Mouse (Mus musculus) lung, adult 2 months (tissue): ENCODE results near the gene Macf1. TPM values are rescaled to one million over a fixed set of nuclear protein-coding genes. Genes with fewer than 3 reads are reported as not detected.

Experiments
- DNase-seq: peaks from one replicate; pipeline ENCODE4 v3.0.0; 2022
- H3K4me1 ChIP-seq: fragments of 200-500 bp; 2 replicates; pipeline ENCODE4 v1.6.1; 2011; ENCODE audit warnings: low read length; ENCODE audit not compliant: control insufficient read depth, insufficient read depth
- H3K4me3 ChIP-seq: fragments of 200-500 bp; replicated peaks from 2 replicates; pipeline ENCODE3; 2011; ENCODE audit warnings: low read depth, mild to moderate bottlenecking, control low read depth, low read length; ENCODE audit errors: extremely low read depth
- CTCF ChIP-seq: fragments of 200-500 bp; IDR thresholded peaks from 2 replicates; pipeline ENCODE4 v1.5.1; 2011; ENCODE audit warnings: mild to moderate bottlenecking, low read length, control low read depth; ENCODE audit not compliant: insufficient read depth
- POLR2A ChIP-seq: fragments of 200-500 bp; IDR thresholded peaks from 2 replicates; pipeline ENCODE4 v1.6.1; 2011; ENCODE audit warnings: low read depth, mild to moderate bottlenecking, control low read depth, low read length, borderline replicate concordance; ENCODE audit errors: extremely low read depth
- WGBS: fragments of 180-500 bp; shearing (Covaris S2); methylation state at CpG from one replicate; pipeline ENCODE4 v1.1.7; 2018; 5-methylcytosine and 5-hydroxymethylcytosine counted together
- polyA plus RNA-seq: library from polyadenylated mRNA; depleted of rRNA; stranded (reverse); fragments of >200 nt; gene quantifications from 2 replicates; pipeline ENCODE4 v1.2.3, GENCODE M21; 2012

Gene Macf1
- polyA plus RNA-seq, 1 experiment, result 249 TPM

- DNase-seq, result no peak
- 51% methylated on average over 5 of the region's 5 CpGs for WGBS
- H3K4me1 ChIP-seq, result peaks cover 36% of the 10 kb centered on the region
- TF ChIP-seq CTCF (no peak), POLR2A (no peak)
- H3K4me3 ChIP-seq, result no peak overlapping the region
These were observed 56.5 kb downstream of the Macf1 start for GRCm38 (mm10) chr4:123627683-123628082.

GRCm38 (mm10) chr4:123625332-123626072 is 58.7 kb downstream of the Macf1 start:
- no peak overlapping the region for H3K4me3 ChIP-seq
- peaks cover 41% of the 10 kb centered on the region for H3K4me1 ChIP-seq
- no peak for DNase-seq
- WGBS, result 57% methylated on average over 6 of the region's 6 CpGs
- TF ChIP-seq POLR2A (no peak), CTCF (no peak)

- WGBS, result 24% methylated on average over 5 of the region's 5 CpGs
- Histone ChIP-seq H3K4me1 (peaks cover 35% of the 10 kb centered on the region), H3K4me3 (no peak overlapping the region)
- TF ChIP-seq POLR2A, result no peak
- no peak for TF ChIP-seq CTCF
- DNase-seq, result no peak
These were observed 59.7 kb downstream of the Macf1 start for GRCm38 (mm10) chr4:123624438-123624837.

- peaks cover 35% of the 10 kb centered on the region for H3K4me1 ChIP-seq
- TF ChIP-seq POLR2A (no peak), CTCF (no peak)
- DNase-seq, result peak; percentile 75
- H3K4me3 ChIP-seq, result no peak overlapping the region
- WGBS, result 21% methylated on average over 5 of the region's 5 CpGs
These were observed 60.4 kb downstream of the Macf1 start for GRCm38 (mm10) chr4:123623742-123624151.

GRCm38 (mm10) chr4:123621732-123622131 is 62.4 kb downstream of the Macf1 start:
- Histone ChIP-seq H3K4me3 (no peak overlapping the region), H3K4me1 (peaks cover 52% of the 10 kb centered on the region)
- TF ChIP-seq CTCF (no peak), POLR2A (no peak)
- no peak for DNase-seq

- WGBS, result 60% methylated on average over 5 of the region's 5 CpGs
- TF ChIP-seq POLR2A (no peak), CTCF (no peak)
- DNase-seq, result no peak
- H3K4me1 ChIP-seq, result peaks cover 40% of the 10 kb centered on the region
- H3K4me3 ChIP-seq, result no peak overlapping the region
These were observed 66.3 kb downstream of the Macf1 start for GRCm38 (mm10) chr4:123617727-123618389.

GRCm38 (mm10) chr4:123616971-123617370 is 67.2 kb downstream of the Macf1 start:
- no peak for DNase-seq
- H3K4me1 ChIP-seq, result peaks cover 38% of the 10 kb centered on the region
- WGBS, result 35% methylated on average over 4 of the region's 4 CpGs
- TF ChIP-seq POLR2A (no peak), CTCF (no peak)
- H3K4me3 ChIP-seq, result no peak overlapping the region

GRCm38 (mm10) chr4:123616501-123616900 is 67.7 kb downstream of the Macf1 start:
- TF ChIP-seq POLR2A, result no peak
- TF ChIP-seq CTCF, result no peak
- H3K4me3 ChIP-seq, result no peak overlapping the region
- H3K4me1 ChIP-seq, result peaks cover 37% of the 10 kb centered on the region
- DNase-seq, result no peak

GRCm38 (mm10) chr4:123613309-123613947 is 70.7 kb downstream of the Macf1 start:
- peaks cover 41% of the 10 kb centered on the region for H3K4me1 ChIP-seq
- 44% methylated on average over 7 of the region's 7 CpGs for WGBS
- TF ChIP-seq CTCF (no peak), POLR2A (peak; percentile 52; the same call in 1 of the 2 replicates)
- DNase-seq, result peak; percentile 56
- H3K4me3 ChIP-seq, result peak overlapping the region; percentile 56
